8 mouse cellular contexts compared by ENCODE assay signal in the genomic region with DNA sequence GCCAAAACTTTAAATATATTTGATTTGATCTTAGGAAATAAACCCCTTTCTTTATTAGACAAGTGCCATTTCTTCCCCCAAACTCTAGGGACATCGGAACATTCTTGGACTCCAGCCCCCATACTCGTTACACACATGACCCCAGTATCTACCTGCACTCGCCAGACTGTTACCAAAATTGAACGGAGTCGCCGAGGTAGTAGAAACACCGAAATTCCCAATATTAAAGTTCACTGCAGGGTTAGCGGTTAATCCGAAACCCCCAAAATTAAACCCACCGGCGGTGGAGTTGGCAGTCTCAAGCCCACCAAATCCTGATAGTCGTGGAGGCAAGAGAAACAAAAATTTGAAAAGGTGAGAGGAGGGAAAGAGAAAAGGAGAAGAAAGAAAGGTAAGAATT. TPM values are rescaled to one million over a fixed set of nuclear protein-coding genes. Genes with fewer than 3 reads are reported as not detected.
DNase-seq lines count a peak whose midpoint lies in the region; ATAC-seq and TF ChIP-seq lines count a peak whose summit lies in the region.

No protein-coding gene starts in this region.

- H3K4me3 ChIP-seq in heart, embryonic 13.5 days, result peak overlapping the region; percentile 89
- H3K4me3 ChIP-seq in ES-Bruce4 (ENCODE audit: low read depth, low read length), result peak overlapping the region; percentile 68
- peak overlapping the region; percentile 89 for H3K4me3 ChIP-seq in forebrain, embryonic 11.5 days (ENCODE audit: low read depth, low read length)
- H3K4me3 ChIP-seq in liver, embryonic 14.5 days (ENCODE audit: insufficient read depth in 1 of 2, low read depth in 2 of 2, low read length in 2 of 2), result peak overlapping the region; percentile 90 to 93

- H3K9me3 ChIP-seq in heart, embryonic 13.5 days, result no peaks in the 10 kb centered on the region
- H3K9me3 ChIP-seq in ES-Bruce4 (replicated peaks; ENCODE audit: control insufficient read depth, insufficient read depth, low read length, poor library complexity, severe bottlenecking), result no peaks in the 10 kb centered on the region
- no peaks in the 10 kb centered on the region for H3K9me3 ChIP-seq in forebrain, embryonic 11.5 days (ENCODE audit: control insufficient read depth, low read length)
- H3K9me3 ChIP-seq in liver, embryonic 14.5 days (ENCODE audit: control insufficient read depth, low read length), result no peaks in the 10 kb centered on the region

- no peak for TF ChIP-seq CTCF in ES-Bruce4 (IDR thresholded peaks at IDR 0.05; ENCODE audit: low read depth, low read length)
- no peak for TF ChIP-seq CTCF in liver, embryonic 14.5 days (IDR thresholded peaks at IDR 0.05; ENCODE audit: low read depth)

- H3K27ac ChIP-seq in heart, embryonic 13.5 days (replicated peaks), result peak overlapping the region; percentile 82; the same call in 1 of the 2 replicates
- H3K27ac ChIP-seq in ES-Bruce4 (ENCODE audit: insufficient read depth, low read length), result no peak overlapping the region
- no peak overlapping the region for H3K27ac ChIP-seq in forebrain, embryonic 11.5 days (ENCODE audit: low read depth, low read length)
- H3K27ac ChIP-seq in liver, embryonic 14.5 days, result peak overlapping the region; percentile 58

- peaks cover 13% of the 10 kb centered on the region for H3K36me3 ChIP-seq in heart, embryonic 13.5 days
- peaks cover 14% of the 10 kb centered on the region for H3K36me3 ChIP-seq in ES-Bruce4 (ENCODE audit: control insufficient read depth, insufficient read depth, low read length, poor library complexity, severe bottlenecking)
- H3K36me3 ChIP-seq in forebrain, embryonic 11.5 days (ENCODE audit: control insufficient read depth, insufficient read depth, low read length), result peaks cover 1% of the 10 kb centered on the region; the same call in 1 of the 2 replicates
- H3K36me3 ChIP-seq in liver, embryonic 14.5 days (replicated peaks; ENCODE audit: control insufficient read depth, insufficient read depth, low read depth), result peaks cover 2% of the 10 kb centered on the region

- peak overlapping the region; percentile 88 for H3K4me2 ChIP-seq in heart, embryonic 13.5 days
- peak overlapping the region; percentile 58 for H3K4me2 ChIP-seq in forebrain, embryonic 11.5 days (ENCODE audit: low read depth, low read length, severe bottlenecking)
- peak overlapping the region; percentile 94 for H3K4me2 ChIP-seq in liver, embryonic 14.5 days (ENCODE audit: low read depth)

- no peak for ATAC-seq in heart, embryonic 13.5 days (ENCODE audit: extremely low read depth, insufficient number of reproducible peaks, low FRiP score, low TSS enrichment)
- ATAC-seq in forebrain, embryonic 11.5 days (replicated peaks; ENCODE audit: low FRiP score), result no peak
- ATAC-seq in liver, embryonic 14.5 days (ENCODE audit: insufficient read depth), result no peak

- WGBS in heart, embryonic 13.5 days, result 1% methylated on average over 12 of the region's 12 CpGs
- under 1% methylated on average over 12 of the region's 12 CpGs for WGBS in forebrain, embryonic 11.5 days
- WGBS in liver, embryonic 14.5 days (ENCODE audit: insufficient replicate concordance), result under 1% methylated on average over 12 of the region's 12 CpGs

- H3K27me3 ChIP-seq in heart, embryonic 13.5 days (replicated peaks), result no peaks in the 10 kb centered on the region
- H3K27me3 ChIP-seq in ES-Bruce4 (ENCODE audit: control insufficient read depth, insufficient read depth, low read length, poor library complexity, severe bottlenecking), result no peaks in the 10 kb centered on the region
- H3K27me3 ChIP-seq in forebrain, embryonic 11.5 days (ENCODE audit: control insufficient read depth, insufficient read depth, low read length), result no peaks in the 10 kb centered on the region
- no peaks in the 10 kb centered on the region for H3K27me3 ChIP-seq in liver, embryonic 14.5 days (ENCODE audit: control insufficient read depth, insufficient read depth, low read length)

- H3K4me1 ChIP-seq in heart, embryonic 13.5 days, result peaks cover 17% of the 10 kb centered on the region
- no peaks in the 10 kb centered on the region for H3K4me1 ChIP-seq in ES-Bruce4 (ENCODE audit: control insufficient read depth, insufficient read depth, low read length)
- H3K4me1 ChIP-seq in forebrain, embryonic 11.5 days (replicated peaks; ENCODE audit: control insufficient read depth, insufficient read depth, low read length), result no peaks in the 10 kb centered on the region
- H3K4me1 ChIP-seq in liver, embryonic 14.5 days (replicated peaks; ENCODE audit: control insufficient read depth in 2 of 2, insufficient read depth in 2 of 2, low read length in 1 of 2), result peaks cover 10 to 16% of the 10 kb centered on the region in 2 experiments

- DNase-seq in heart, adult 9 months (ENCODE audit: low spot score in 2 of 2), result no peak
- DNase-seq in forebrain, embryonic 11.5 days (ENCODE audit: low spot score), result no peak
- no peak for DNase-seq in liver, embryonic 14.5 days (ENCODE audit: low read depth in 3 of 3, low spot score in 3 of 3)
- no peak for DNase-seq in urinary bladder, postnatal 4 days (ENCODE audit: low spot score in 2 of 2)
- DNase-seq in ovary, postnatal 10 days (ENCODE audit: low spot score), result no peak
- no peak for DNase-seq in layer of hippocampus, adult 9-10 months (ENCODE audit: low spot score)

- TF ChIP-seq POLR2A in ES-Bruce4 (IDR thresholded peaks at IDR 0.05; ENCODE audit: insufficient read depth, low read length), result no peak

- TF ChIP-seq EP300 in ES-Bruce4 (IDR thresholded peaks at IDR 0.05; ENCODE audit: insufficient read depth, low read depth, low read length), result no peak
- TF ChIP-seq EP300 in liver, embryonic 14.5 days (IDR thresholded peaks at IDR 0.05; ENCODE audit: low read depth), result no peak

- H3K9ac ChIP-seq in heart, embryonic 13.5 days, result peak overlapping the region; percentile 95
- H3K9ac ChIP-seq in ES-Bruce4 (ENCODE audit: low read depth, poor library complexity, severe bottlenecking), result peak overlapping the region; percentile 89
- peak overlapping the region; percentile 96 for H3K9ac ChIP-seq in forebrain, embryonic 11.5 days (ENCODE audit: low read length)
- H3K9ac ChIP-seq in liver, embryonic 14.5 days (replicated peaks), result peak overlapping the region; percentile 89

RNA-seq across cellular contexts. Expression of gene Nup54, which starts 0.9 kb away (rescaled TPM):
- 35.8 and 39.4 TPM in 2 replicates for polyA plus RNA-seq in heart, embryonic 13.5 days (2015; fragmentation: Nextera tagmentation; extraction: Ambion mirVana)
- polyA plus RNA-seq in ES-Bruce4 (2011; ENCODE audit: insufficient read depth, insufficient read length, low read depth, missing spikeins), result 99.7 and 109 TPM in 2 replicates
- polyA plus RNA-seq in forebrain, embryonic 11.5 days (2014; fragmentation: Nextera tagmentation; extraction: Ambion mirVana), result 65.9 and 70.5 TPM in 2 replicates
- 14.5 and 20.7 TPM in 2 replicates for polyA plus RNA-seq in liver, embryonic 14.5 days (2012; rRNA removed)
- polyA plus RNA-seq in liver, embryonic 14.5 days (2014; fragmentation: Nextera tagmentation; extraction: Ambion mirVana), result 26.6 and 31.9 TPM in 2 replicates

Comparison
In these comparisons a context has a peak if more than half of its experiments do, and no peak if none do; other contexts are left out.
1. H3K27ac ChIP-seq: peak in heart, embryonic 13.5 days (single experiment) and liver, embryonic 14.5 days (single experiment); none in ES-Bruce4 (single experiment) and forebrain, embryonic 11.5 days (single experiment).
2. Peak in every context shown above with its lines, with median percentiles within 50 percentile points of each other: H3K4me2 ChIP-seq, H3K4me3 ChIP-seq and H3K9ac ChIP-seq.